In the genomic region with DNA sequence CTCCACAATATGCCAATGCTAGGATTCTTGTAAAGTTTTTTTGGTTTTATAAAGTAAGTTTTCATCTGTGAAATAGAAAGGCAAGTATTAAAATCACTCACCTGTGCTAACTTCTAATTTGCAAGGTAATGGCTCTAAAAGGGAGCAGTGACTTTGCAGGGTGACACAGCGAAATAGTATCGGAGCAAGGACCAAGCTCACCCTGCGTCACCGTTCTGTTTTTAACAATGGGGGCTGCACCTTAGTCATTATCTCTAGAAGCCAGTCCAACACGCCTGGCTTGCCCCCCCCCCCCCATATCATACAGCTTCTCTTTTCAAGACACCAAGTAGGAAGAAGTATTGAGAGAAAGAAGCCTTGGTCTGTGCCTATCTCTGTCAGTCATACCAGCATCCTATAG, we compare ENCODE assay signal across 27 mouse cellular contexts. TPM values are rescaled to one million over a fixed set of nuclear protein-coding genes. Genes with fewer than 3 reads are reported as not detected.
DNase-seq lines count a peak whose midpoint lies in the region; ATAC-seq and TF ChIP-seq lines count a peak whose summit lies in the region.
"Had no signal": no experiment of that assay in that cellular context is flagged by ENCODE, and none has a peak within 500 bp of the region (broad histone marks: within the 10 kb centered on the region; RNA-seq: fewer than 3 reads in every experiment).

No protein-coding gene starts in this region.

- no peaks in the 10 kb centered on the region for H3K27me3 ChIP-seq in heart, embryonic 10.5 days (ENCODE audit: insufficient read depth, poor library complexity, severe bottlenecking)
- no peaks in the 10 kb centered on the region for H3K27me3 ChIP-seq in liver, embryonic 13.5 days
- H3K27me3 ChIP-seq in hindbrain, embryonic 13.5 days = no peaks in the 10 kb centered on the region
- H3K27me3 ChIP-seq: forebrain, embryonic 15.5 days; midbrain, embryonic 13.5 days had no signal

- ATAC-seq in liver, embryonic 13.5 days (ENCODE audit: low read depth) = peak; percentile 64
- peak; percentile 80 for ATAC-seq in megakaryocyte-erythroid progenitor cell, adult 5-6 weeks (replicated peaks; ENCODE audit: low FRiP score, low TSS enrichment, poor library complexity, severe bottlenecking)
- ATAC-seq in hindbrain, embryonic 13.5 days (ENCODE audit: low FRiP score) = no peak
- ATAC-seq: forebrain, embryonic 15.5 days; inflammation-experienced regulatory T-cells, adult 6 months; midbrain, embryonic 13.5 days had no signal

- H3K4me3 ChIP-seq in heart, embryonic 10.5 days = no peak overlapping the region
- H3K4me3 ChIP-seq in liver, embryonic 13.5 days (replicated peaks) = no peak overlapping the region
- H3K4me3 ChIP-seq in hindbrain, embryonic 13.5 days = no peak overlapping the region
- no peak overlapping the region for H3K4me3 ChIP-seq in layer of hippocampus, adult 2 months
- H3K4me3 ChIP-seq: forebrain, embryonic 15.5 days; midbrain, embryonic 13.5 days had no signal

- no peak overlapping the region for H3K9ac ChIP-seq in liver, embryonic 13.5 days
- H3K9ac ChIP-seq in hindbrain, embryonic 13.5 days = no peak overlapping the region
- H3K9ac ChIP-seq: forebrain, embryonic 15.5 days; hindbrain, embryonic 14.5 days; midbrain, embryonic 13.5 days had no signal

- peak overlapping the region; percentile 32 for H3K4me2 ChIP-seq in liver, embryonic 13.5 days
- no peak overlapping the region for H3K4me2 ChIP-seq in hindbrain, embryonic 13.5 days
- H3K4me2 ChIP-seq: forebrain, embryonic 15.5 days; hindbrain, embryonic 14.5 days; midbrain, embryonic 13.5 days had no signal

- TF ChIP-seq CTCF in layer of hippocampus, adult 2 months (conservative IDR thresholded peaks at IDR 0.05) = no peak

- peak; percentile 90 for DNase-seq in heart, embryonic 10.5 days (ENCODE audit: low spot score)
- DNase-seq in heart, adult 8-10 months (ENCODE audit: low spot score) = no peak
- peak; percentile 21 for DNase-seq in c-Kit-positive CD71-positive TER-119-positive erythroid progenitor cells, embryonic 14.5 days (ENCODE audit: low spot score)
- DNase-seq in liver, embryonic 13.5 days = peak; percentile 52
- DNase-seq in layer of hippocampus, adult 2 months (ENCODE audit: low spot score in 2 of 2) = no peak
- no peak for DNase-seq in adrenal gland, adult 18-20 months (ENCODE audit: low spot score in 2 of 2)
- DNase-seq: adrenal gland, postnatal 36 days; cerebellum, adult 11-12 months; cerebellum, postnatal 14 days; embryo, embryonic 11 days; gastrocnemius, postnatal 25 days; heart, postnatal 36 days; kidney, adult 2 months; kidney, postnatal 10 days; lung, adult 18-20 months; lung, postnatal 10 days; thymus, adult 18-20 months; thymus, postnatal 4 days had no signal

- peak overlapping the region; percentile 49; the same call in 1 of the 2 replicates for H3K27ac ChIP-seq in heart, embryonic 10.5 days
- H3K27ac ChIP-seq in liver, embryonic 13.5 days = peak overlapping the region; percentile 56
- no peak overlapping the region for H3K27ac ChIP-seq in hindbrain, embryonic 13.5 days
- no peak overlapping the region for H3K27ac ChIP-seq in layer of hippocampus, adult 2 months
- H3K27ac ChIP-seq: forebrain, embryonic 15.5 days; hindbrain, embryonic 14.5 days; midbrain, embryonic 13.5 days had no signal

- peaks cover 33% of the 10 kb centered on the region for H3K36me3 ChIP-seq in heart, embryonic 10.5 days
- H3K36me3 ChIP-seq in liver, embryonic 13.5 days = peaks cover 35% of the 10 kb centered on the region
- peaks cover 36% of the 10 kb centered on the region for H3K36me3 ChIP-seq in hindbrain, embryonic 13.5 days
- H3K36me3 ChIP-seq: forebrain, embryonic 15.5 days had no signal

- H3K9me3 ChIP-seq in heart, embryonic 10.5 days = no peaks in the 10 kb centered on the region
- H3K9me3 ChIP-seq in liver, embryonic 13.5 days (replicated peaks) = no peaks in the 10 kb centered on the region
- no peaks in the 10 kb centered on the region for H3K9me3 ChIP-seq in hindbrain, embryonic 13.5 days
- H3K9me3 ChIP-seq: forebrain, embryonic 15.5 days; midbrain, embryonic 13.5 days had no signal

- WGBS in heart, embryonic 10.5 days = 68% methylated on average over 5 of the region's 5 CpGs
- 31% methylated on average over 5 of the region's 5 CpGs for WGBS in liver, embryonic 13.5 days (ENCODE audit: insufficient replicate concordance)
- 92% methylated on average over 5 of the region's 5 CpGs for WGBS in hindbrain, embryonic 13.5 days

- peaks cover 13% of the 10 kb centered on the region for H3K4me1 ChIP-seq in heart, embryonic 10.5 days
- H3K4me1 ChIP-seq in liver, embryonic 13.5 days (replicated peaks) = peaks cover 44% of the 10 kb centered on the region
- no peaks in the 10 kb centered on the region; the same call in 1 of the 2 replicates for H3K4me1 ChIP-seq in hindbrain, embryonic 13.5 days (replicated peaks)
- H3K4me1 ChIP-seq: forebrain, embryonic 15.5 days; midbrain, embryonic 13.5 days had no signal

RNA-seq across cellular contexts. Expression of gene Pomt2, which starts 13.0 kb away (rescaled TPM):
- 16.1 and 16.3 TPM in 2 replicates for polyA plus RNA-seq in heart, embryonic 10.5 days (2016; fragmentation: Nextera tagmentation; extraction: Ambion mirVana)
- 10 to 100 TPM in 2 of 4 experiments, 1 to 10 TPM in 2; 8.0 to 10.8 (median 9.3) TPM for total RNA-seq in heart, adult 8-10 months (2022)
- polyA plus RNA-seq in liver, embryonic 13.5 days (2015; fragmentation: Nextera tagmentation; extraction: Ambion mirVana) = 3.8 and 4.9 TPM in 2 replicates
- 6.6 and 10.4 TPM in 2 replicates for total RNA-seq in megakaryocyte-erythroid progenitor cell, adult 5-6 weeks (2014; fragmentation: Nextera tagmentation)
- total RNA-seq in megakaryocyte-erythroid progenitor cell, adult 5-6 weeks (2017) = 5.1 and 7.7 TPM in 2 replicates
- 11.5 and 12.9 TPM in 2 replicates for polyA plus RNA-seq in hindbrain, embryonic 13.5 days (2015; fragmentation: Nextera tagmentation; extraction: Ambion mirVana)
- total RNA-seq in layer of hippocampus, adult 2 months (2021) = 10 to 100 TPM; 16.4 to 16.5 TPM
- 10 to 100 TPM; 10.8 to 13.3 TPM for total RNA-seq in adrenal gland, adult 18-20 months (2021)

RNA-seq across cellular contexts. Expression of gene Gstz1, which starts 13.8 kb away (rescaled TPM):
- polyA plus RNA-seq in heart, embryonic 10.5 days (2016; fragmentation: Nextera tagmentation; extraction: Ambion mirVana) = 36.9 and 38.0 TPM in 2 replicates
- total RNA-seq in heart, adult 8-10 months (2022) = 10 to 100 TPM; 45.5 to 49.6 (median 46.5) TPM
- 61.1 and 67.2 TPM in 2 replicates for polyA plus RNA-seq in liver, embryonic 13.5 days (2015; fragmentation: Nextera tagmentation; extraction: Ambion mirVana)
- 32.8 and 38.3 TPM in 2 replicates for total RNA-seq in megakaryocyte-erythroid progenitor cell, adult 5-6 weeks (2014; fragmentation: Nextera tagmentation)
- total RNA-seq in megakaryocyte-erythroid progenitor cell, adult 5-6 weeks (2017) = 25.1 and 43.6 TPM in 2 replicates
- 29.6 and 32.6 TPM in 2 replicates for polyA plus RNA-seq in hindbrain, embryonic 13.5 days (2015; fragmentation: Nextera tagmentation; extraction: Ambion mirVana)
- 10 to 100 TPM; 48.7 to 50.9 TPM for total RNA-seq in layer of hippocampus, adult 2 months (2021)
- 100 to 1,000 TPM; 118 to 163 TPM for total RNA-seq in adrenal gland, adult 18-20 months (2021)

RNA-seq across cellular contexts. Expression of gene Samd15, which starts 38.7 kb away (rescaled TPM):
- polyA plus RNA-seq in heart, embryonic 10.5 days (2016; fragmentation: Nextera tagmentation; extraction: Ambion mirVana) = 2.1 and 2.3 TPM in 2 replicates
- under 1 TPM in 1 of 4 experiments, not detected in 3; 0.66 TPM for total RNA-seq in heart, adult 8-10 months (2022)
- polyA plus RNA-seq in liver, embryonic 13.5 days (2015; fragmentation: Nextera tagmentation; extraction: Ambion mirVana) = 8.8 and 12.4 TPM in 2 replicates
- not detected in 2 replicates for total RNA-seq in megakaryocyte-erythroid progenitor cell, adult 5-6 weeks (2014; fragmentation: Nextera tagmentation)
- 3.8 TPM in 1 of 2 replicates, not detected in the other for total RNA-seq in megakaryocyte-erythroid progenitor cell, adult 5-6 weeks (2017)
- 1.7 and 2.4 TPM in 2 replicates for polyA plus RNA-seq in hindbrain, embryonic 13.5 days (2015; fragmentation: Nextera tagmentation; extraction: Ambion mirVana)
- 1 to 10 TPM; 3.5 to 4.8 TPM for total RNA-seq in layer of hippocampus, adult 2 months (2021)
- 1 to 10 TPM; 1.4 to 1.7 TPM for total RNA-seq in adrenal gland, adult 18-20 months (2021)
- total RNA-seq: gastrocnemius, postnatal 25 days; heart, postnatal 36 days; monocyte, adult 5-6 weeks had no signal
- polyA plus RNA-seq: kidney, adult 2 months; small intestine, adult 2 months had no signal

RNA-seq across cellular contexts. Expression of gene Tmed8, which starts 39.4 kb away (rescaled TPM):
- polyA plus RNA-seq in heart, embryonic 10.5 days (2016; fragmentation: Nextera tagmentation; extraction: Ambion mirVana) = 2.0 and 2.4 TPM in 2 replicates
- total RNA-seq in heart, adult 8-10 months (2022) = 1 to 10 TPM; 6.3 to 6.9 (median 6.7) TPM
- polyA plus RNA-seq in liver, embryonic 13.5 days (2015; fragmentation: Nextera tagmentation; extraction: Ambion mirVana) = 0.43 and 0.58 TPM in 2 replicates
- total RNA-seq in megakaryocyte-erythroid progenitor cell, adult 5-6 weeks (2014; fragmentation: Nextera tagmentation) = 6.1 and 7.7 TPM in 2 replicates
- 6.2 and 6.7 TPM in 2 replicates for total RNA-seq in megakaryocyte-erythroid progenitor cell, adult 5-6 weeks (2017)
- 4.1 and 4.2 TPM in 2 replicates for polyA plus RNA-seq in hindbrain, embryonic 13.5 days (2015; fragmentation: Nextera tagmentation; extraction: Ambion mirVana)
- total RNA-seq in layer of hippocampus, adult 2 months (2021) = 10 to 100 TPM; 25.6 to 26.4 TPM
- total RNA-seq in adrenal gland, adult 18-20 months (2021) = 10 to 100 TPM; 23.5 to 32.1 TPM

RNA-seq across cellular contexts. Expression of gene Ngb, which starts 58.5 kb away (rescaled TPM):
- polyA plus RNA-seq in heart, embryonic 10.5 days (2016; fragmentation: Nextera tagmentation; extraction: Ambion mirVana) = 0.11 and 0.29 TPM in 2 replicates
- under 1 TPM in 2 of 4 experiments, not detected in 2; 0.16 to 0.47 TPM for total RNA-seq in heart, adult 8-10 months (2022)
- 0.13 and 0.16 TPM in 2 replicates for polyA plus RNA-seq in liver, embryonic 13.5 days (2015; fragmentation: Nextera tagmentation; extraction: Ambion mirVana)
- total RNA-seq in megakaryocyte-erythroid progenitor cell, adult 5-6 weeks (2014; fragmentation: Nextera tagmentation) = not detected in 2 replicates
- not detected in 2 replicates for total RNA-seq in megakaryocyte-erythroid progenitor cell, adult 5-6 weeks (2017)
- 0.94 and 1.2 TPM in 2 replicates for polyA plus RNA-seq in hindbrain, embryonic 13.5 days (2015; fragmentation: Nextera tagmentation; extraction: Ambion mirVana)
- 1 to 10 TPM; 1.9 to 2.5 TPM for total RNA-seq in layer of hippocampus, adult 2 months (2021)
- 1 to 10 TPM; 3.5 to 4.2 TPM for total RNA-seq in adrenal gland, adult 18-20 months (2021)
- total RNA-seq: heart, postnatal 36 days; monocyte, adult 5-6 weeks; neutrophil, adult 5-6 weeks had no signal
- polyA plus RNA-seq: inflammation-experienced regulatory T-cells, adult 6 months had no signal

Comparison
In these comparisons a context has a peak if more than half of its experiments do, and no peak if none do; other contexts are left out.
1. DNase-seq: peak in heart, embryonic 10.5 days (single experiment), c-Kit-positive CD71-positive TER-119-positive erythroid progenitor cells, embryonic 14.5 days (single experiment) and liver, embryonic 13.5 days (single experiment); none in heart, adult 8-10 months (single experiment), layer of hippocampus, adult 2 months (0 of 2) and adrenal gland, adult 18-20 months (0 of 2).
2. H3K27ac ChIP-seq: peak in heart, embryonic 10.5 days (single experiment) and liver, embryonic 13.5 days (single experiment); none in hindbrain, embryonic 13.5 days (single experiment) and layer of hippocampus, adult 2 months (single experiment).